Mouse (Mus musculus): ENCODE measurements around the gene Cab39.

- TF ChIP-seq CTCF (IDR thresholded peaks at IDR 0.05) (no peak), EP300 (IDR thresholded peaks at IDR 0.05) (no peak)
These were observed 14.2 kb upstream of the Cab39 start for GRCm38 (mm10) chr1:85779012-85779411.

All from lung, postnatal 0 days (tissue).